Mouse (Mus musculus): ENCODE results near the gene Gm10717.
"Not testable (repeated sequence)": the region's sequence is repeated elsewhere in the genome, so short reads cannot be mapped to it uniquely, and the experiment has no call there.

DNA sequence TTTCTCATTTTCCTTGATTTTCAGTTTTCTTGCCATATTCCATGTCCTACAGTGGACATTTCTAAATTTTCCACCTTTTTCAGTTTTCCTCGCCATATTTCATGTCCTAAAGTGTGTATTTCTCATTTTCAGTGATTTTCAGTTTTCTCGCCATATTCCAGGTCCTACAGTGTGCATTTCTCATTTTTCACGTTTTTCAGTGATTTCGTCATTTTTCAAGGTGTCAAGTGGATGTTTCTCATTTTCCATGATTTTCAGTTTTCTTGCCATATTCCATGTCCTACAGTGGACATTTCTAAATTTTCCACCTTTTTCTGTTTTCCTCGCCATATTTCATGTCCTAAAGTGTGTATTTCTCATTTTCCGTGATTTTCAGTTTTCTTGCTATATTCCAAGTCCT, 436 bp downstream of the Gm10717 start:
- TF ChIP-seq CTCF, POLR2A (IDR thresholded peaks at IDR 0.05; ENCODE audit: insufficient read depth, low read depth, low read length): not testable (repeated sequence)
